Mouse (Mus musculus): ENCODE measurements at regions not wholly inside any gene's neighbourhood (a gene's known extent, or its start where the extent isn't known, plus 50 kb on each side); places are given as distances from the start of the nearest gene placed in this dataset.

GRCm38 (mm10) chr3:5145846-5146245 is 604.8 kb upstream of the Gm8797 start:
- Histone ChIP-seq H3K36me3 (replicated peaks in 1 of 2; ENCODE audit: control insufficient read depth in 1 of 2, insufficient read depth in 1 of 2, low read length in 1 of 2) (no peaks in the 10 kb centered on the region), H3K4me3 (replicated peaks in 1 of 3; ENCODE audit: low read depth in 2 of 3, low read length in 2 of 3, poor library complexity in 1 of 3) (no peak overlapping the region), H3K9ac (ENCODE audit: insufficient read depth, low read depth) (no peak overlapping the region), H3K9me3 (replicated peaks; ENCODE audit: low read length) (no peaks in the 10 kb centered on the region), H3K27ac (ENCODE audit: insufficient read depth, low read depth) (no peak overlapping the region), H3K4me1 (ENCODE audit: control insufficient read depth in 1 of 2, insufficient read depth in 2 of 2) (peaks cover 3 to 22% of the 10 kb centered on the region in 2 experiments; a peak in 3 of 4 replicates), H3K79me2 (replicated peaks; ENCODE audit: control insufficient read depth, extremely low read depth, insufficient read depth, poor library complexity, severe bottlenecking) (no peaks in the 10 kb centered on the region), H3K4me2 (ENCODE audit: insufficient read depth, low read depth, poor library complexity, severe bottlenecking) (peak overlapping the region; percentile 48; the same call in 1 of the 2 replicates), H3K27me3 (replicated peaks) (no peaks in the 10 kb centered on the region)
- no peak for TF ChIP-seq CHD2 (IDR thresholded peaks at IDR 0.05; ENCODE audit: low read length)
- peak; percentile 16; the same call in 1 of the 2 replicates for TF ChIP-seq IRF4 (IDR thresholded peaks at IDR 0.05; ENCODE audit: low read depth, low read length)
- dilution Hi-C loops (cut with MboI; ENCODE audit: extremely low pct_ligation_motif_present, extremely low pct_unique_long_range_greater_than_20kb, low sequenced_read_pairs) (no loop called here), in situ Hi-C loops (cut with MboI; ENCODE audit: low pct_ligation_motif_present, low pct_unique_long_range_greater_than_20kb, low sequenced_read_pairs) (no loop called here)
- DNase-seq (ENCODE audit: extremely low read depth): no peak

GRCm38 (mm10) chr3:5150295-5150694 is 600.3 kb upstream of the Gm8797 start:
- H3K36me3 ChIP-seq (replicated peaks in 1 of 2; ENCODE audit: control insufficient read depth in 1 of 2, insufficient read depth in 1 of 2, low read length in 1 of 2): no peaks in the 10 kb centered on the region
- H3K27ac ChIP-seq (ENCODE audit: insufficient read depth, low read depth): no peak overlapping the region
- in situ Hi-C loops (cut with MboI; ENCODE audit: low pct_ligation_motif_present, low pct_unique_long_range_greater_than_20kb, low sequenced_read_pairs) (no loop called here), dilution Hi-C loops (cut with MboI; ENCODE audit: extremely low pct_ligation_motif_present, extremely low pct_unique_long_range_greater_than_20kb, low sequenced_read_pairs) (no loop called here)
- H3K27me3 ChIP-seq (replicated peaks): no peaks in the 10 kb centered on the region
- H3K9ac ChIP-seq (ENCODE audit: insufficient read depth, low read depth): no peak overlapping the region
- no peaks in the 10 kb centered on the region for H3K9me3 ChIP-seq (replicated peaks; ENCODE audit: low read length)
- peaks cover 2 to 21% of the 10 kb centered on the region in 2 experiments; a peak in 3 of 4 replicates for H3K4me1 ChIP-seq (ENCODE audit: control insufficient read depth in 1 of 2, insufficient read depth in 2 of 2)
- no peak overlapping the region for H3K4me3 ChIP-seq (replicated peaks in 1 of 3; ENCODE audit: low read depth in 2 of 3, low read length in 2 of 3, poor library complexity in 1 of 3)
- no peak overlapping the region for H3K4me2 ChIP-seq (ENCODE audit: insufficient read depth, low read depth, poor library complexity, severe bottlenecking)
- TF ChIP-seq RAD21 (IDR thresholded peaks at IDR 0.05; ENCODE audit: low read depth, low read length) (no peak), IRF4 (IDR thresholded peaks at IDR 0.05; ENCODE audit: low read depth, low read length) (peak; percentile 59; the same call in 1 of the 2 replicates), JUND (conservative IDR thresholded peaks at IDR 0.05; ENCODE audit: low read depth, low read length) (peak; percentile 77), EP300 (IDR thresholded peaks at IDR 0.05; ENCODE audit: low read length) (peak; percentile 84), USF2 (conservative IDR thresholded peaks at IDR 0.05; ENCODE audit: low read depth, low read length) (no peak), ETS1 (conservative IDR thresholded peaks at IDR 0.05; ENCODE audit: low read depth, low read length) (peak; percentile 50; the same call in 1 of the 2 replicates)
- H3K79me2 ChIP-seq (replicated peaks; ENCODE audit: control insufficient read depth, extremely low read depth, insufficient read depth, poor library complexity, severe bottlenecking): no peaks in the 10 kb centered on the region
- peak; percentile 50 for DNase-seq (ENCODE audit: extremely low read depth)

Measured in CH12.LX (cell line).